Mouse (Mus musculus) spleen, postnatal 14 days (tissue): ENCODE measurements at regions not wholly inside any gene's neighbourhood (a gene's known extent, or its start where the extent isn't known, plus 50 kb on each side); places are given as distances from the start of the nearest gene placed in this dataset.

ENCODE experiments used
- DNase-seq, 2 experiments: peaks; one replicate each; pipeline ENCODE4 v3.0.0; 2021 to 2022; ENCODE audit warnings: low spot score in 2 of 2

- no peak for DNase-seq
These were observed 266.0 kb upstream of the Map3k7 start for GRCm38 (mm10) chr4:31697769-31698505.

- DNase-seq = no peak
These were observed 265.5 kb upstream of the Map3k7 start for GRCm38 (mm10) chr4:31698506-31698782.

DNA sequence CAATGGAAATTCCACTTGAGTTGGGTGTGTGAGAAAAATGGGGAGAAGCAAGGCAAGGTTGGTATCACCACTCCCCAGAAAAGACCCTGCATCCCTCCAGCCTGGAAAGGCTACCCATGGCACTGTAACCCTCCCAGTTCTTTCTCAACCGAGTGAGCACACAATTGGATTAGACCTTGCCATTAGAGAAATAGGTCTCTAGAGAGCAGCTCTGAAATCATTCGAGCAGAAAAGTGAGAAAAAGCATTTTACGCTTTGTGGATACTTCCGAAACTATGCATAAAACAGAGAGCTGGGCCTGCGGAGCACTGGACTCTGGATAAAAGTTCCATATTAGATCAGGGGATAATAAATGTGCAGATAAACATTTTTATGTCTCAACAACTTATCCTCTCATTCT, 264.6 kb upstream of the Map3k7 start:
- DNase-seq = no peak

- DNase-seq = no peak
These were observed 249.7 kb upstream of the Map3k7 start for GRCm38 (mm10) chr4:31714054-31714651.

DNA sequence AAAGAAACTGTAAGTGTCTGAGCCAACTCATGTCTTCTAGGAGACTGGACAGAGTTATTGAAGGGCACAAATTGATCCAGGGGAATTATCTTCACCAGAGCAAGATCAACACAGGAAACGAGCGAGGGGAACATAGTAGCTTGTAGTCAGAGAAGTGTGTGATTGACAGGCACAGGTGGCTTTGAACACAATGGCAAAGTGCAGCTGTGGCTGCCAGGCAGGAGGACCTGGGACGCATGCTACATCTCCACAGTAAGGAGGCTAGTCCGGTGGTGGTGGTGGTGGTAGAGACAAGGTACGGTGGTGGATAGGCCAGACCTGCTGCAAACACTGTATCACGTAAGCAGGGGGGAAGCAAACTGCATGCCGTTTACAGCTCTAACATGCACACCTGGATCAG, 240.4 kb upstream of the Map3k7 start:
- no peak for DNase-seq

DNA sequence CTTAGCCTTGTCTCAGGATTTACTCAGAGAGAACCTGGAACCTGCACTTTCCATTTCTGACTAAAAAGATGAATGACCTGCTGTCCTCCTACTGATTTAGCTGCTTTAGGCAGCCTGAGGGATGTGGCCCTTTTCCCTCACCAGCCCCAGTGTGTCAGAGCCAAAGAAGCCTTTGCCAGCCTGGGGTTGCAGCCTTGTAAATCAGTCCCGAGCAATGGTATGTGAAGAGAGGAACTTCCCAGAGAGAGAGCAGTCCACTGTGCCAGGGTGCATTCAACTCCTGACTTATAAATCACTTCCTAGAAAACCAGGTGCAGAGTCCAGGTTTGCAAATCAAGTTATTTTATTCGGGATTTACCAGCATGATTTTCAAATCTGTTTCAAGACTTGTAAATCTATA, 239.5 kb upstream of the Map3k7 start:
- no peak for DNase-seq

GRCm38 (mm10) chr4:31727498-31728148, 236.3 kb upstream of the Map3k7 start:
- DNase-seq = no peak

DNA sequence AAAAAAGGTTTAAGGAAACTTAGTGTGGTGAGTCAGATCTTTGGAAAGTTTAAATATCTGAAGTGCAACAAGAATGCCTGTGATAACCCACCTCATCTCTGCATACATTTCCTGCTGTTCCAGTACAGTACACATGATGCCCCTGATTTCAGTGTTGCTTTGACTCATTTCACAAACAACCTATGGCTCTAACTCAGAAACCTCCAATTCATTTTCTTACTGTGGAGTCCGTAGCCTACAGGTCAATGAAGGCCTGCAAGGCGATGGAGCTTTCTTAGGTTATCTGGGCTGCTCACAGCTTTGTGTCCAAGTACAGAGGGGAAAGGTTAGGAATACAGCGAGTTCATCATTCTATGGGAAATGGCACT, 235.8 kb upstream of the Map3k7 start:
- DNase-seq = no peak

- DNase-seq = no peak
These were observed 220.1 kb upstream of the Map3k7 start for GRCm38 (mm10) chr4:31743776-31744175.

- DNase-seq = no peak
These were observed 219.5 kb upstream of the Map3k7 start for GRCm38 (mm10) chr4:31744431-31744830.

- no peak for DNase-seq
These were observed 210.1 kb upstream of the Map3k7 start for GRCm38 (mm10) chr4:31753677-31754312.

DNA sequence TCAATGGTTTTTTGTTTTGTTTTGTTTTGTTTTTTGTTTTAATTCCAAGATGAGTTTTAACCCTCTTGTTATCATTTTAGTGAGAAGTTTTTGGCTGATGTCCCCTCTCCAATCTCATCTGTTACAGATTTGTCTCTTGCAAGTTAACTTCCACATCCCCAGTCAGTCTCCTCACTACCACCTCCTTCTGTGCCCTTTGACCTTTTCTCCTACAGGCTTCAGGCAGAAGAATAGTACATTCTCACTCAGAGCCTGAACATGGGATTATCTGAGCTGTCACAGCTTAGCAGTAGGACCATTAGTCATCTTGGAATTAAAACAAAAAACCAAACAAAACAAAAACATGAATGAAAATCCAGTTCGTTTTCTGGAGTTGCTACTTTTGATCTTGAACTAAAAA, 206.8 kb upstream of the Map3k7 start:
- no peak for DNase-seq

DNA sequence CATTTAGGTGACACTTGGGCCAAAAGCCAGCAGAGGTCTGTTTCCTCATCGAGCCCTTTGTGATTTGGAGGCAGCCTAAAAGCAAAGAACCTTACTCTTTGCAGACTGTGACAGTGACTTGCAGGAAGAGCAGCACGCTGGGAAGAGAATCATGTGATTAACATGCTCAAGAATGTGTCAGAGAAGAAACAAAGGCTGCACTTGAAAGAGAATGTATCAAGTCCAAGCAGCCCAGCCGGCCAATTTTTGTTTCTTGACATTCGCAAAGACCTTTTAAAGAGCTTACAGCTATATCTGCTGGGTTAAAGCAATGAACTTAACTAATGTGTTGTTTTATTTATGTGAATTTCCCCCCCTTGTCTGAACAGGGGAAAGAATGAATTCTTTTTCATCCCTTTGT, 203.8 kb upstream of the Map3k7 start:
- no peak for DNase-seq

DNA sequence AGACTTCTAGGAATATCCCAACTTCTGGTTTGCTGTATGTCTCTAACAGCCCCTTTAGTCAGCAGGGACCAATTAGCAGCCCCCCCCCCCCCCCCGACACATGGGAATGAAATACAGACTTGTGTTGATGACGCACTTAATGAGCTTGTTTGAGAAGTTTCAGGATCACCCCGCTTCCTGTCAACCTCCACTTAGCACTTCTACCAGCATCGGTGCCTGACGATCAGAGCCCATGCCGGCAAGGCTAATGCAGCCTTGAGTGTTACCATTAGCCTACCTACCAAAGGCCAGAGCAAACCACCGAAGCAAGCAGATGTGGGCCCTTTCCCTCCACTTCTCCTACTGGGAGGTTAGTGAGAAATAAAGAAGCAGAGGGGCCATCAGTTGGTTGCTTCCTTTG, 201.7 kb upstream of the Map3k7 start:
- DNase-seq = no peak

GRCm38 (mm10) chr4:31768026-31768626, 195.8 kb upstream of the Map3k7 start:
- no peak for DNase-seq

- DNase-seq = no peak
These were observed 194.6 kb upstream of the Map3k7 start for GRCm38 (mm10) chr4:31769325-31769724.

- DNase-seq = no peak
These were observed 177.6 kb upstream of the Map3k7 start for GRCm38 (mm10) chr4:31786284-31786683.

GRCm38 (mm10) chr4:31817574-31818240, 146.2 kb upstream of the Map3k7 start:
- no peak for DNase-seq

GRCm38 (mm10) chr4:31819521-31820259, 144.2 kb upstream of the Map3k7 start:
- DNase-seq = no peak

- no peak for DNase-seq
These were observed 140.1 kb upstream of the Map3k7 start for GRCm38 (mm10) chr4:31823574-31824348.
